Mouse (Mus musculus) c-Kit-negative CD71-positive TER-119-positive erythroid progenitor cells, embryonic 14.5 days (primary cell): ENCODE measurements around the gene Uchl5.

Source experiments
- DNase-seq: peaks from one replicate; pipeline ENCODE4 v3.0.0-alpha.2; 2013; ENCODE audit warnings: low read depth, low spot score

Gene Uchl5

GRCm38 (mm10) chr1:143803537-143803936 is 26.5 kb downstream of the Uchl5 start:
- DNase-seq, result no peak

- DNase-seq, result no peak
Measured at GRCm38 (mm10) chr1:143809062-143809461, 32.0 kb downstream of the Uchl5 start.

- DNase-seq, result peak; percentile 25
Measured at GRCm38 (mm10) chr1:143813676-143814360, 36.7 kb downstream of the Uchl5 start.

GRCm38 (mm10) chr1:143820096-143820877 is 43.2 kb downstream of the Uchl5 start:
- DNase-seq, result no peak

GRCm38 (mm10) chr1:143822677-143823076 is 45.6 kb downstream of the Uchl5 start:
- DNase-seq, result no peak

- no peak for DNase-seq
Measured at GRCm38 (mm10) chr1:143830713-143831112, 53.6 kb downstream of the Uchl5 start.

GRCm38 (mm10) chr1:143836363-143837182 is 59.5 kb downstream of the Uchl5 start:
- no peak for DNase-seq

GRCm38 (mm10) chr1:143837681-143838080 is 60.6 kb downstream of the Uchl5 start:
- no peak for DNase-seq

- no peak for DNase-seq
Measured at GRCm38 (mm10) chr1:143838896-143839410, 61.9 kb downstream of the Uchl5 start.

GRCm38 (mm10) chr1:143852329-143852728 is 75.3 kb downstream of the Uchl5 start:
- DNase-seq, result no peak

GRCm38 (mm10) chr1:143852779-143853358 is 75.8 kb downstream of the Uchl5 start:
- DNase-seq, result no peak

GRCm38 (mm10) chr1:143853691-143854115 is 76.6 kb downstream of the Uchl5 start:
- no peak for DNase-seq

- no peak for DNase-seq
Measured at GRCm38 (mm10) chr1:143855706-143856105, 78.6 kb downstream of the Uchl5 start.
